Mouse (Mus musculus) monocyte, adult 2 months (primary cell): ENCODE results near the gene Pigm.

Source experiments
- DNase-seq, 2 experiments: peaks; one replicate each; pipeline ENCODE4 v3.0.0; 2022; ENCODE audit warnings: low spot score in 2 of 2, low read depth in 1 of 2

The Pigm gene

GRCm38 (mm10) chr1:172376198-172376667 lies at the start of gene Pigm:
TSS of gene Pigm (plus strand) at chr1:172376546.
- DNase-seq = peak; percentile 94 to 96

GRCm38 (mm10) chr1:172326684-172327083 lies 49.7 kb upstream of the Pigm start:
- DNase-seq = no peak

- no peak for DNase-seq
These were observed 48.9 kb upstream of the Pigm start for GRCm38 (mm10) chr1:172327206-172328001.

- DNase-seq = no peak
These were observed 48.3 kb upstream of the Pigm start for GRCm38 (mm10) chr1:172328041-172328440.

- no peak for DNase-seq
These were observed 47.9 kb upstream of the Pigm start for GRCm38 (mm10) chr1:172328461-172328860.

GRCm38 (mm10) chr1:172329131-172329530 lies 47.2 kb upstream of the Pigm start, which contains the start of gene Kcnj9:
TSS of gene Kcnj9 (minus strand) at chr1:172329318.
- no peak for DNase-seq

GRCm38 (mm10) chr1:172329616-172330015 lies 46.7 kb upstream of the Pigm start:
- DNase-seq = no peak

GRCm38 (mm10) chr1:172331422-172331947 lies 44.9 kb upstream of the Pigm start:
- no peak for DNase-seq

GRCm38 (mm10) chr1:172332925-172333324 lies 43.4 kb upstream of the Pigm start:
- no peak for DNase-seq

GRCm38 (mm10) chr1:172333512-172333911 lies 42.8 kb upstream of the Pigm start:
- no peak for DNase-seq

GRCm38 (mm10) chr1:172335804-172336203 lies 40.5 kb upstream of the Pigm start:
- no peak for DNase-seq

- DNase-seq = no peak
These were observed 38.7 kb upstream of the Pigm start for GRCm38 (mm10) chr1:172337411-172338185.

- peak in 1 of 2 experiments; percentile 31 for DNase-seq
These were observed 35.5 kb upstream of the Pigm start, which contains the start of gene Kcnj10 for GRCm38 (mm10) chr1:172340729-172341321. TSS of gene Kcnj10 (plus strand) at chr1:172341210.

- no peak for DNase-seq
These were observed 35.0 kb upstream of the Pigm start for GRCm38 (mm10) chr1:172341386-172341785.

GRCm38 (mm10) chr1:172342729-172343128 lies 33.6 kb upstream of the Pigm start:
- DNase-seq = no peak

- DNase-seq = no peak
These were observed 32.4 kb upstream of the Pigm start for GRCm38 (mm10) chr1:172343914-172344313.

GRCm38 (mm10) chr1:172344820-172345219 lies 31.5 kb upstream of the Pigm start:
- no peak for DNase-seq

- DNase-seq = no peak
These were observed 29.6 kb upstream of the Pigm start for GRCm38 (mm10) chr1:172346707-172347106.

- DNase-seq = no peak
These were observed 29.0 kb upstream of the Pigm start for GRCm38 (mm10) chr1:172347382-172347781.

- no peak for DNase-seq
These were observed 26.8 kb upstream of the Pigm start for GRCm38 (mm10) chr1:172349504-172349903.
